Mouse (Mus musculus): ENCODE results near the gene Noxred1. TPM values are rescaled to one million over a fixed set of nuclear protein-coding genes. Genes with fewer than 3 reads are reported as not detected.
"Not testable (repeated sequence)": the region's sequence is repeated elsewhere in the genome, so short reads cannot be mapped to it uniquely, and the experiment has no call there.

Gene Noxred1
- total and polyA plus RNA-seq, 2 experiments from 2014 or later, result 0.48 to 0.84 TPM

DNA sequence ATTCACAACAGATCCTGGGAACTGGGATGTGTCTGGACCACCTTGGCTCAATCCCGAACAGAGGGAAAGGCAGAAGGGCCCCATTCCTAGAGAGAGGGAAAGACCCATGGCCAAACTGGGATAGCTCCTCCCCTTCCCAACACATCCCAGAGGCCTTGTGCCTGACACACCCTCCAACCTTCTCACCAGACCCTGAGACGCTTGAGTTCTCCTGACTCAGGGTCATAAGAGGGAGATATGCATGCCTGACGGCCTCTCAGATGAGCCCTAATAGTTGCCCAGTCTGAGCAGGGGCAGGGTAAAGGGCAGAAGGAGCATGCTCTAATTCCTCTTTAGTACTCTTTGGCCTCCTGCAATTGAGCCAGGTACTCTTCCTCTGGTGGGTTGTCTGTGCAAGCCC lies 40.8 kb upstream of the Noxred1 start:
- Histone ChIP-seq H3K27ac (no peak overlapping the region), H3K27me3 (ENCODE audit: insufficient read depth, low read length) (no peaks in the 10 kb centered on the region), H3K4me3 (ENCODE audit: low read length) (no peak overlapping the region), H3K4me2 (ENCODE audit: low read depth, low read length) (no peak overlapping the region), H3K4me1 (ENCODE audit: insufficient read depth, low read length) (no peaks in the 10 kb centered on the region), H3K9ac (replicated peaks; ENCODE audit: low read length) (no peak overlapping the region), H3K9me3 (ENCODE audit: low read length) (no peaks in the 10 kb centered on the region), H3K36me3 (ENCODE audit: insufficient read depth, low read length) (peaks cover 10% of the 10 kb centered on the region)
- TF ChIP-seq CTCF (IDR thresholded peaks at IDR 0.05; ENCODE audit: low read depth), result no peak
- whole genome bisulfite sequencing, result 69% methylated on average over 3 of the region's 3 CpGs
- ATAC-seq (no peak), DNase-seq (ENCODE audit: low spot score) (no peak)

- Histone ChIP-seq H3K27ac (no peak overlapping the region), H3K27me3 (ENCODE audit: insufficient read depth, low read length) (no peaks in the 10 kb centered on the region), H3K4me1 (ENCODE audit: insufficient read depth, low read length) (no peaks in the 10 kb centered on the region), H3K9me3 (ENCODE audit: low read length) (no peaks in the 10 kb centered on the region), H3K4me3 (ENCODE audit: low read length) (no peak overlapping the region), H3K4me2 (ENCODE audit: low read depth, low read length) (no peak overlapping the region), H3K9ac (replicated peaks; ENCODE audit: low read length) (no peak overlapping the region), H3K36me3 (ENCODE audit: insufficient read depth, low read length) (peaks cover 19% of the 10 kb centered on the region)
- no peak for ATAC-seq
- 29% methylated on average over 6 of the region's 6 CpGs for WGBS
- no peak for DNase-seq (ENCODE audit: low spot score)
- no peak for TF ChIP-seq CTCF (IDR thresholded peaks at IDR 0.05; ENCODE audit: low read depth)
These were observed 39.7 kb upstream of the Noxred1 start for GRCm38 (mm10) chr12:87278118-87278730.

DNA sequence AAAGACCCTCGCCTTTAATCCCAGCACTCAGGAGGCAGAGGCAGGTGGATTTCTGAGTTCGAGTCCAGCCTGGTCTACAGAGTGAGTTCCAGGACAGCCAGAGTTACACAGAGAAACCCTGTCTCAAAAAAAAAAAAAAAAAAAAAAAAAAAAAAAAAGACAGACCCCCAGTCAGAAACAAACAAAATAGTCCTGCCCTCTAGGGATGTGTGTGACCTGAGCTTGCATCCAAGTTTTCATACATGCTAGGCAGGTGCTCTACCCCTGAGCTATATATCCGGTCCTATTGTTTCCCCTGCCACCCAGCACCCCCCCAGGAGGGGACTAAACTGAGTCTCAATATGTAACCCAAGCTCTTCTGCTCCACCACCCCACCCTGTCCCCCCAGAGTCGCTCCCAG lies 38.7 kb upstream of the Noxred1 start:
- H3K9ac ChIP-seq (replicated peaks; ENCODE audit: low read length); DNase-seq (ENCODE audit: low spot score); H3K27me3 ChIP-seq (ENCODE audit: insufficient read depth, low read length); H3K4me1 ChIP-seq (ENCODE audit: insufficient read depth, low read length); H3K4me3 ChIP-seq (ENCODE audit: low read length); H3K27ac ChIP-seq; H3K9me3 ChIP-seq (ENCODE audit: low read length); H3K4me2 ChIP-seq (ENCODE audit: low read depth, low read length); ATAC-seq: not testable (repeated sequence)
- 86% methylated on average over 4 of the region's 4 CpGs for WGBS
- peaks cover 29% of the 10 kb centered on the region for H3K36me3 ChIP-seq (ENCODE audit: insufficient read depth, low read length)

GRCm38 (mm10) chr12:87274853-87275831 lies 36.6 kb upstream of the Noxred1 start:
- H3K4me1 ChIP-seq (ENCODE audit: insufficient read depth, low read length), result no peaks in the 10 kb centered on the region
- no peak overlapping the region for H3K4me2 ChIP-seq (ENCODE audit: low read depth, low read length)
- DNase-seq (ENCODE audit: low spot score), result no peak
- ATAC-seq, result no peak
- H3K9me3 ChIP-seq (ENCODE audit: low read length), result no peaks in the 10 kb centered on the region
- H3K27me3 ChIP-seq (ENCODE audit: insufficient read depth, low read length), result no peaks in the 10 kb centered on the region
- 85% methylated on average over 9 of the region's 9 CpGs for WGBS
- H3K9ac ChIP-seq (replicated peaks; ENCODE audit: low read length), result no peak overlapping the region
- peaks cover 50% of the 10 kb centered on the region for H3K36me3 ChIP-seq (ENCODE audit: insufficient read depth, low read length)
- H3K4me3 ChIP-seq (ENCODE audit: low read length), result no peak overlapping the region
- H3K27ac ChIP-seq, result no peak overlapping the region
- no peak for TF ChIP-seq CTCF (IDR thresholded peaks at IDR 0.05; ENCODE audit: low read depth)

DNA sequence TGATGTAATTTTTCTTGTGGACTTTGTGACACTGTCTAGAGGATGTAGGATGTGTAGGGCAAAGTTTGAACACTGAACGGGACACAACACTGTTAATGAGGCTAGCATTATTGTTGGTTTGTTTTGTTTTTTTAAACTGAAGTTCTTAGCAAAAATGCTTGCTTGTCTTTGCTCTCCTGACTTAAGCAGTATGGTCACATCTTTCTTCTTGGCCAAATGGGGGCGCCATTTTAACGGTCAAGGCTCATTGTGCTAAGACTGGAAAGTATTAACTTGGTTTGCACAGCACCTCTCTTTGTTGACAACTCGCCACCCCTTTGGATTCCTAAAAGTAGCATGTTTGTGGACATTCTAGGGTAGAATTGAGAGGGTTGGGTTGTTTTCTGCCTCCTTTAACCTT lies 29.1 kb upstream of the Noxred1 start:
- peak; percentile 66 for DNase-seq (ENCODE audit: low spot score)
- peak; percentile 63 for TF ChIP-seq CTCF (IDR thresholded peaks at IDR 0.05; ENCODE audit: low read depth)
- H3K36me3 ChIP-seq (ENCODE audit: insufficient read depth, low read length), result peaks cover 38% of the 10 kb centered on the region
- no peaks in the 10 kb centered on the region; the same call in 1 of the 2 replicates for H3K4me1 ChIP-seq (ENCODE audit: insufficient read depth, low read length)
- H3K9ac ChIP-seq (replicated peaks; ENCODE audit: low read length), result peak overlapping the region; percentile 86
- no peak for ATAC-seq
- H3K27me3 ChIP-seq (ENCODE audit: insufficient read depth, low read length), result no peaks in the 10 kb centered on the region
- H3K4me2 ChIP-seq (ENCODE audit: low read depth, low read length), result peak overlapping the region; percentile 84
- H3K27ac ChIP-seq, result no peak overlapping the region
- no peaks in the 10 kb centered on the region for H3K9me3 ChIP-seq (ENCODE audit: low read length)
- peak overlapping the region; percentile 84 for H3K4me3 ChIP-seq (ENCODE audit: low read length)
- WGBS, result 24% methylated on average over 4 of the region's 4 CpGs

DNA sequence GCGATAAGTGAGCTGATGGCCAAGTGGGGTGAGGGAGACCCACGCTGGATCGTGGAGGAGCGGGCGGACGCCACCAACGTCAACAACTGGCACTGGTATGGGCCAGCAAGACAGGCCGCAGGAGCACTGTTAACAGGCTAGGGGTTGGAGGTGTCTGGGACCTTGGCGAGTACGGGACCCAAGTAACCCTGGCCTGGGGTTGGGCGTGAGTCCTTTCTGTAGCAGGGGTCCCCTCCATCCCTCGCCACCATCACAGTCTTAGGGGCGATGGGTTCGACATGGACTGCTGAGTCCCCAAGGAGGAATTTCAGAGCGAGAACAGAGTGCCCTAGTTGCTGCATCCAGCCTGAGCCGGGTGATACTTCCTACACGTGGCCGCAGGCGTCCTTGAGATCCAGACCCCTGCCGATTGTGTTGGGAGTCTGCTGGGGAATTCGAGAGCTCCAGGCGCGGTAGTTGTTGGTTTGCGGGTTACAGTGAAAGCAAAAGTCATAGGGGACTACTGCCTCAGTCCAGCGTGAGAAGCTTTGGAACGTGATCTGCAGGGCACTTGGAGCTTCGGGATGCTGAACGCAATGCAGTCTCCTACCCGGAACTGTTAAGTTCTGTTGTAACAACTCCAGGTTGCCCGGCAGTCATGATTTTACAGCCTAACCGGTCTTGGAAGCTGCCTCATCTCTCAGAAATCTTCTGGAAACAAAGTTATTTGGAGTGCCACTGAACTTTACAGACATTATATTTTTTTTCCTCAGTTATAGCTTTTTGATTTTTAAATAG lies 28.5 kb upstream of the Noxred1 start:
- peak overlapping the region; percentile 84 for H3K4me2 ChIP-seq (ENCODE audit: low read depth, low read length)
- under 1% methylated on average over 31 of the region's 31 CpGs for WGBS
- peak overlapping the region; percentile 84 for H3K4me3 ChIP-seq (ENCODE audit: low read length)
- peaks cover 32% of the 10 kb centered on the region for H3K36me3 ChIP-seq (ENCODE audit: insufficient read depth, low read length)
- H3K4me1 ChIP-seq (ENCODE audit: insufficient read depth, low read length), result no peaks in the 10 kb centered on the region; the same call in 1 of the 2 replicates
- H3K27me3 ChIP-seq (ENCODE audit: insufficient read depth, low read length), result no peaks in the 10 kb centered on the region
- no peak for TF ChIP-seq CTCF (IDR thresholded peaks at IDR 0.05; ENCODE audit: low read depth)
- H3K9ac ChIP-seq (replicated peaks; ENCODE audit: low read length), result peak overlapping the region; percentile 86
- peak; percentile 67 for ATAC-seq
- DNase-seq (ENCODE audit: low spot score), result peak; percentile 47
- H3K9me3 ChIP-seq (ENCODE audit: low read length), result no peaks in the 10 kb centered on the region
- peak overlapping the region; percentile 91 for H3K27ac ChIP-seq

Data from hindbrain, postnatal 0 days (tissue).